Mouse (Mus musculus) lung, postnatal 36 days (tissue): ENCODE measurements around the gene Trpc5.

Source experiments
- DNase-seq: peaks from one replicate; pipeline ENCODE4 v3.0.0; 2022; ENCODE audit warnings: mixed read lengths

Trpc5 gene

DNA sequence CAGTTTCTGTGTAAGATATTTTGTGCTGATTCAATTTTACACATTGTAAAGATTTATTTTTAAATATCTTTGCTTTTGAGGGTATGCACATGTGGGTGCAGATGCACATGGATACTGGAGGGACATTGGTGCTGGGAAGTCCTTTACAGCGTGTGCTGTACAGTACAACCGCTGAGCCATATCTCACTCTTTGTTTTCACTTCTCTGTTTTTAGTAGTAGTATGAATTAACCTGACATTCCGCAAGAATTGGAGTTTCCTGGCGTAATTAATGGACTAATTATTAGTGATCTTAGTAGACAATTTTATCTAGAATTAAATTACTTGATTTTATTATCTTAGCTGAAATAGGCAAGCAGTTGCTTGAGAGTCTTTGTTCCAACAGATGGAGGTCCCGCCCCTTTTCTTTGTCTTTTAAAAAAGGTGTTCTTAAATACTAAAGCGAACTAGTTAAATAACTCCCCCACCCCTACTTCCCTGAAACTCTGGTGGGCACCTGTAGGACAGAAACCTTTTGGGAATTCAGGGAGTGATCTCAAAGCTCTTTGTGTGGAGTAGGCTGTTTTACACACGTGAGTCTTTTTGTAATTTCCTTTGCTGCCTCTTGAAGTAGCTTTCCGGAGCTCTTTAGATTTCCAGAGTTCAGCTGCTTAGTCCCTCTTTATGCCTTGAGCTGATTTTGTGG lies 352.5 kb downstream of the Trpc5 start:
- no peak for DNase-seq
